Mouse (Mus musculus) heart, adult 2 months (tissue): ENCODE results near the gene Enah.

Experiments
- CTCF ChIP-seq: fragments of 200-600 bp; IDR thresholded peaks from 2 replicates; pipeline ENCODE4 v1.8.1; 2022; ENCODE audit warnings: antibody characterized with exemption, mild to moderate bottlenecking, moderate library complexity
- EP300 ChIP-seq: fragments of 200-500 bp; IDR thresholded peaks from 2 replicates; pipeline ENCODE4 v1.6.1; 2011; ENCODE audit warnings: low read depth, low read length, control low read depth; ENCODE audit not compliant: insufficient read depth
- POLR2A ChIP-seq: fragments of 200-500 bp; IDR thresholded peaks from 2 replicates; pipeline ENCODE4 v1.6.1; 2011; ENCODE audit warnings: mild to moderate bottlenecking, low read depth, low read length, control low read depth; ENCODE audit not compliant: insufficient read depth

- TF ChIP-seq CTCF = no peak
- no peak for TF ChIP-seq EP300
- no peak for TF ChIP-seq POLR2A
Observed at GRCm38 (mm10) chr1:181893721-181894120, 126.1 kb downstream of the Enah start.
